Mouse (Mus musculus): ENCODE measurements around the gene Klhl35. TPM values are rescaled to one million over a fixed set of nuclear protein-coding genes. Genes with fewer than 3 reads are reported as not detected.

Gene Klhl35
- polyA plus RNA-seq, 1 experiment from 2014 or later = 0.63 TPM

DNA sequence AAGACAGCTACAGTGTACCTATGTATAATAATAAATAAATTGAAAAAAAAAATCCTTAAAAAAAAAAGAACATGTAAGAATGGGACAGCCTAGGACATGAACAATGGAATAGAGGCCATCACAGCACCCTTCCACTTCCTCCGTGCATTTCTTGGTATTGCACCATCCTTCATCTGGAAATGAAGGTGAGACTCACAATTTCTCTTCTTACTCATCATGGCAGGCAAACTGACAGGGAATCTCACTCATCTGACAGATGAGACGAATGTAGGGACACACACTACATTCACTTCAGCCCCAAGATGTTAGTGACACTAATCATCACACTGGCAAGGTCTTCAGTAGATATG, 9.7 kb downstream of the Klhl35 start:
- no peak overlapping the region for H3K4me3 ChIP-seq (ENCODE audit: low read length)
- no peak overlapping the region for H3K4me2 ChIP-seq (ENCODE audit: low read depth, low read length)
- H3K36me3 ChIP-seq (ENCODE audit: control insufficient read depth, insufficient read depth) = peaks cover 52% of the 10 kb centered on the region
- H3K9ac ChIP-seq (ENCODE audit: low read length) = no peak overlapping the region
- H3K27me3 ChIP-seq (ENCODE audit: control insufficient read depth, insufficient read depth, low read length) = no peaks in the 10 kb centered on the region
- H3K4me1 ChIP-seq (ENCODE audit: control insufficient read depth, insufficient read depth, low read length) = peaks cover 17% of the 10 kb centered on the region
- H3K27ac ChIP-seq (ENCODE audit: low read length) = no peak overlapping the region
- no peak for ATAC-seq (replicated peaks; ENCODE audit: extremely low read depth, insufficient read depth, low FRiP score)
- 88% methylated on average over 2 of the region's 2 CpGs for WGBS
- no peaks in the 10 kb centered on the region for H3K9me3 ChIP-seq (replicated peaks; ENCODE audit: control insufficient read depth, low read length)

GRCm38 (mm10) chr7:99476558-99477114, 10.8 kb downstream of the Klhl35 start:
- Histone ChIP-seq H3K9me3 (replicated peaks; ENCODE audit: control insufficient read depth, low read length) (no peaks in the 10 kb centered on the region), H3K27me3 (ENCODE audit: control insufficient read depth, insufficient read depth, low read length) (no peaks in the 10 kb centered on the region), H3K4me1 (ENCODE audit: control insufficient read depth, insufficient read depth, low read length) (peaks cover 28% of the 10 kb centered on the region), H3K9ac (ENCODE audit: low read length) (no peak overlapping the region), H3K27ac (ENCODE audit: low read length) (no peak overlapping the region), H3K4me2 (ENCODE audit: low read depth, low read length) (no peak overlapping the region), H3K36me3 (ENCODE audit: control insufficient read depth, insufficient read depth) (peaks cover 63% of the 10 kb centered on the region), H3K4me3 (ENCODE audit: low read length) (no peak overlapping the region)
- ATAC-seq (replicated peaks; ENCODE audit: extremely low read depth, insufficient read depth, low FRiP score) = no peak
- 35% methylated on average over 3 of the region's 3 CpGs for WGBS

GRCm38 (mm10) chr7:99477235-99477634, 11.4 kb downstream of the Klhl35 start:
- Histone ChIP-seq H3K9me3 (replicated peaks; ENCODE audit: control insufficient read depth, low read length) (no peaks in the 10 kb centered on the region), H3K27ac (ENCODE audit: low read length) (no peak overlapping the region), H3K4me3 (ENCODE audit: low read length) (no peak overlapping the region), H3K4me2 (ENCODE audit: low read depth, low read length) (no peak overlapping the region), H3K36me3 (ENCODE audit: control insufficient read depth, insufficient read depth) (peaks cover 69% of the 10 kb centered on the region), H3K27me3 (ENCODE audit: control insufficient read depth, insufficient read depth, low read length) (no peaks in the 10 kb centered on the region), H3K4me1 (ENCODE audit: control insufficient read depth, insufficient read depth, low read length) (peaks cover 34% of the 10 kb centered on the region), H3K9ac (ENCODE audit: low read length) (no peak overlapping the region)
- 86% methylated on average over 5 of the region's 5 CpGs for WGBS
- no peak for ATAC-seq (replicated peaks; ENCODE audit: extremely low read depth, insufficient read depth, low FRiP score)

DNA sequence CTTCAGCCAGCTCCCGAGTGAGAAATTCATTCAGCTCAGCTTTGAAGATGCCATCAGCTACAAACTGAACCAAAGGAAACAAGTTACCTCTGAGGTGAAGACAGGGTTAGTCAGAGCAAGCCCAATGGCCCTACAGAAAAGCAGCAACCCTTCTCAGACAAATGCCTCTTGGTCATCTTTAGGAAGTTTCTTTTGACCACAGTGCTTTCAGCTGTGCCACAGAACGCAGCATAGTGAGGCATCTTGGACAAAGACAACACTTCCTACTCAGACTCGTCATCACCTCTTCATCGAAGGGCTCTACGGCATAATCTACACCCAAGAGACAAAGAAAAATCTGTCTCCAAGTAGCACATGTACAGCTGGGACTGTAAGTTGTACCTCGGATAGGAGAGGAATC, 16.8 kb downstream of the Klhl35 start:
- Histone ChIP-seq H3K4me1 (ENCODE audit: control insufficient read depth, insufficient read depth, low read length) (peaks cover 31% of the 10 kb centered on the region), H3K4me2 (ENCODE audit: low read depth, low read length) (peak overlapping the region; percentile 86), H3K27ac (ENCODE audit: low read length) (peak overlapping the region; percentile 82), H3K4me3 (ENCODE audit: low read length) (peak overlapping the region; percentile 65), H3K27me3 (ENCODE audit: control insufficient read depth, insufficient read depth, low read length) (no peaks in the 10 kb centered on the region), H3K9ac (ENCODE audit: low read length) (peak overlapping the region; percentile 84), H3K36me3 (ENCODE audit: control insufficient read depth, insufficient read depth) (peaks cover 48% of the 10 kb centered on the region), H3K9me3 (replicated peaks; ENCODE audit: control insufficient read depth, low read length) (no peaks in the 10 kb centered on the region)
- 0% methylated on average over 6 of the region's 6 CpGs for WGBS
- ATAC-seq (replicated peaks; ENCODE audit: extremely low read depth, insufficient read depth, low FRiP score) = no peak

DNA sequence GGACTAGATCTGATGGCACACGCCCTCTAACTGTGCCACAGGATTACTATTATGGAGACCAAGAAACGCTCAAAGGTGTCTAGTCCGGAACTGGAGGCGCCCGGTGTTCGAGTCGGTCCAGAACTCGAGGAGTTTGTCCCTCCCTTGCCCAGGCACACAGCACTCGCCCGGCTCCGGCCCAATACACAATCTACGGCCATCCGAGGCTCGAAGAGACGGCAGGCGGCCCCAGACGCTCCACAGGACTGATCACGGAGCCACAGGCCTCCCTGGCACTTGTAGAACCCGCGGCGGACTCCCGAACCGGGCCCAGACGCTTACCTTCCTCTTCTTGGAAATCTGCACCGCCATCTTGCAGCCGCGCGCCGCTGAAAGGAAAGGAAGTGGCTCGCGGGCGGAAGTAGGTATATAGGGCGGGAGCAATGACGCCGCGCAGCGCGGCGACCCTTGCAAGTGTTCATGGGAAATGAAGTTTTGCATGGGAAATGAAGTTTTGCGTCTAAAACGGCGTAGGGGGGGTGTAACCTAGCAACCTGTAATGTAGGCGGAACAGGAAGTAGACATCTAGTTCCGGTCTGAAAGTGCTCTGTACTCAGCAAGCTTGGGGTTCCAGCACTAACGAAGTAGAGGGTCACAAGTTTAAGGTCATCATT, 17.6 kb downstream of the Klhl35 start, which contains the start of gene Rps3:
Gene Rps3, minus strand, starts transcription at position 468 of the 653 bp plus-strand sequence.
- peak; percentile 96 for ATAC-seq (replicated peaks; ENCODE audit: extremely low read depth, insufficient read depth, low FRiP score)
- Histone ChIP-seq H3K27me3 (ENCODE audit: control insufficient read depth, insufficient read depth, low read length) (no peaks in the 10 kb centered on the region), H3K9me3 (replicated peaks; ENCODE audit: control insufficient read depth, low read length) (no peaks in the 10 kb centered on the region), H3K9ac (ENCODE audit: low read length) (peak within 1 kb of the TSS; percentile 84), H3K4me1 (ENCODE audit: control insufficient read depth, insufficient read depth, low read length) (peaks cover 31% of the 10 kb centered on the region), H3K27ac (ENCODE audit: low read length) (peak within 1 kb of the TSS; percentile 82), H3K4me2 (ENCODE audit: low read depth, low read length) (peak within 1 kb of the TSS; percentile 86), H3K4me3 (ENCODE audit: low read length) (peak within 1 kb of the TSS; percentile 65), H3K36me3 (ENCODE audit: control insufficient read depth, insufficient read depth) (peaks cover 40% of the 10 kb centered on the region)
- WGBS = under 1% methylated on average over 45 of the region's 45 CpGs

DNA sequence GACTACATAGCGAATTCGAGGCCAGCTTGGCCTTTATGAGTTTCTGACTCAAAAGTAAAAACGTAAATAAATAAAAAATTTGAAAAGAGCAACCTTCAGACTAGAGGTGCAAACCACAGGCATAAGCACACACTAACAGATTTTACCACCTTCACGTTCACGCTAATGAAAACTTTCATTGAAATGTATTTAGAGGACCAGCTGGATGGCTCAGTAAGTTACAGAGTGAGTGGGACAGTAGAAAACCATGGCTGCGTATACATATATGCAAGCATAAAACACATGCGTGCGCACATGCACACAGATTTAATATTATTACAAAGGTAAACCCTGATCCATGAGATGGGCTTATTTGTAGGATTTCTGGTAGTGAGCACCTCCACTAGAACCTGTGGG, 18.1 kb downstream of the Klhl35 start:
- H3K27me3 ChIP-seq (ENCODE audit: control insufficient read depth, insufficient read depth, low read length) = no peaks in the 10 kb centered on the region
- peaks cover 35% of the 10 kb centered on the region for H3K36me3 ChIP-seq (ENCODE audit: control insufficient read depth, insufficient read depth)
- ATAC-seq (replicated peaks; ENCODE audit: extremely low read depth, insufficient read depth, low FRiP score) = no peak
- peak overlapping the region; percentile 64 for H3K4me2 ChIP-seq (ENCODE audit: low read depth, low read length)
- H3K4me1 ChIP-seq (ENCODE audit: control insufficient read depth, insufficient read depth, low read length) = peaks cover 31% of the 10 kb centered on the region
- peak overlapping the region; percentile 65 for H3K4me3 ChIP-seq (ENCODE audit: low read length)
- no peaks in the 10 kb centered on the region for H3K9me3 ChIP-seq (replicated peaks; ENCODE audit: control insufficient read depth, low read length)
- H3K9ac ChIP-seq (ENCODE audit: low read length) = peak overlapping the region; percentile 45; the same call in 1 of the 2 replicates
- 44% methylated on average over 8 of the region's 8 CpGs for WGBS
- peak overlapping the region; percentile 58 for H3K27ac ChIP-seq (ENCODE audit: low read length)

GRCm38 (mm10) chr7:99484679-99485078, 18.9 kb downstream of the Klhl35 start:
- Histone ChIP-seq H3K27me3 (ENCODE audit: control insufficient read depth, insufficient read depth, low read length) (no peaks in the 10 kb centered on the region), H3K27ac (ENCODE audit: low read length) (no peak overlapping the region), H3K9me3 (replicated peaks; ENCODE audit: control insufficient read depth, low read length) (no peaks in the 10 kb centered on the region), H3K4me2 (ENCODE audit: low read depth, low read length) (no peak overlapping the region), H3K4me1 (ENCODE audit: control insufficient read depth, insufficient read depth, low read length) (peaks cover 29% of the 10 kb centered on the region), H3K4me3 (ENCODE audit: low read length) (no peak overlapping the region), H3K36me3 (ENCODE audit: control insufficient read depth, insufficient read depth) (peaks cover 27% of the 10 kb centered on the region), H3K9ac (ENCODE audit: low read length) (no peak overlapping the region)
- ATAC-seq (replicated peaks; ENCODE audit: extremely low read depth, insufficient read depth, low FRiP score) = no peak
- 38% methylated on average over 1 of the region's 1 CpGs for WGBS

DNA sequence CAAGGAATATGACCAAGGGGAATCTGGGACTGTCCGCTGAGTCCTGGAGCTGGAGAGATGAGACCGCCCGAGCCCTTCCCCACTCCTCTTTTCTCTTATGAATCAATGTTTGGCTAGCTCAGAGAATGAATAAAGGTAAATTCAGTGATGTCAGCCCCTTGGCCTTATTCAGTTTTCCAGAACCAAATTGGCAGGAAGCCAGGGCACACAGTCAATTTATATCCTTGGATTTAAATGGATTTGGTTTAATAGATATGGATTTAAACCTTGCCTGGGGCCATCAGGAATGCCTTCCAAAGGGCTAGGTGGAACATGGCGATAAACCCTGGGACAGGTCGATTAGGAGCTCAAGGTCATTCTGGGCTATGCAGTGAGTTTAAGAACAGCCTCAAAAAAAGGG, 23.9 kb downstream of the Klhl35 start:
- Histone ChIP-seq H3K27ac (ENCODE audit: low read length) (no peak overlapping the region), H3K4me2 (ENCODE audit: low read depth, low read length) (no peak overlapping the region), H3K9ac (ENCODE audit: low read length) (no peak overlapping the region), H3K4me3 (ENCODE audit: low read length) (no peak overlapping the region), H3K4me1 (ENCODE audit: control insufficient read depth, insufficient read depth, low read length) (no peaks in the 10 kb centered on the region), H3K9me3 (replicated peaks; ENCODE audit: control insufficient read depth, low read length) (peaks cover 5% of the 10 kb centered on the region; the same call in 1 of the 2 replicates), H3K27me3 (ENCODE audit: control insufficient read depth, insufficient read depth, low read length) (no peaks in the 10 kb centered on the region), H3K36me3 (ENCODE audit: control insufficient read depth, insufficient read depth) (no peaks in the 10 kb centered on the region)
- no peak for ATAC-seq (replicated peaks; ENCODE audit: extremely low read depth, insufficient read depth, low FRiP score)
- WGBS = 75% methylated on average over 5 of the region's 5 CpGs

DNA sequence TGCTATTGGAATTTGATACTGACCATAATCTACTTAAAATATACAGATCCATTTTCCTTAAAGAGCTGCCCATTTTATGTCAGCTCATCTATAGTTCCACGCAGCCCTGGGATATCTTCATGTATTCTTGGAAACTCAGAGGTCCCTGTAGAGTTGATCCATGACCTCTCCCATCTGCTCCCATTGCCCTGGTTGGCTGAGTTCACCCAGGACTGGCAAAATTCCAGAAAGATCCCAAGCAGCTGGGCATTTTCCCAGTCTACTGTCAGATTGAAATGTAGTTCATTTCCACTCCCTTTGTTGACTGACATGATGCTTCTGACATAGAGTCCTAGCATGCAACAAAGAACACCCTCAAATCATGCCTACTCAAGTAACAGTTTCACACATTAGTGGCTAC, 33.3 kb downstream of the Klhl35 start:
- H3K36me3 ChIP-seq (ENCODE audit: control insufficient read depth, insufficient read depth) = no peaks in the 10 kb centered on the region
- H3K4me3 ChIP-seq (ENCODE audit: low read length) = no peak overlapping the region
- H3K9ac ChIP-seq (ENCODE audit: low read length) = no peak overlapping the region
- no peak overlapping the region for H3K27ac ChIP-seq (ENCODE audit: low read length)
- peaks cover 3% of the 10 kb centered on the region; the same call in 1 of the 2 replicates for H3K4me1 ChIP-seq (ENCODE audit: control insufficient read depth, insufficient read depth, low read length)
- WGBS = 61% methylated on average over 1 of the region's 1 CpGs
- no peaks in the 10 kb centered on the region for H3K9me3 ChIP-seq (replicated peaks; ENCODE audit: control insufficient read depth, low read length)
- H3K27me3 ChIP-seq (ENCODE audit: control insufficient read depth, insufficient read depth, low read length) = no peaks in the 10 kb centered on the region
- ATAC-seq (replicated peaks; ENCODE audit: extremely low read depth, insufficient read depth, low FRiP score) = no peak
- H3K4me2 ChIP-seq (ENCODE audit: low read depth, low read length) = no peak overlapping the region
